Mouse (Mus musculus) cortical plate, adult 2 months (tissue): ENCODE data around the gene Ntm.

ENCODE experiments used
- CTCF ChIP-seq: fragments of 200-500 bp; IDR thresholded peaks from 2 replicates; pipeline ENCODE4 v1.5.1; 2011; ENCODE audit warnings: mild to moderate bottlenecking, control low read depth, low read length; ENCODE audit not compliant: insufficient read depth; ENCODE audit errors: extremely low read depth
- POLR2A ChIP-seq: fragments of 200-500 bp; IDR thresholded peaks from 2 replicates; pipeline ENCODE4 v1.6.1; 2011; ENCODE audit warnings: mild to moderate bottlenecking, low read length, control low read depth; ENCODE audit not compliant: insufficient read depth; ENCODE audit errors: extremely low read depth

DNA sequence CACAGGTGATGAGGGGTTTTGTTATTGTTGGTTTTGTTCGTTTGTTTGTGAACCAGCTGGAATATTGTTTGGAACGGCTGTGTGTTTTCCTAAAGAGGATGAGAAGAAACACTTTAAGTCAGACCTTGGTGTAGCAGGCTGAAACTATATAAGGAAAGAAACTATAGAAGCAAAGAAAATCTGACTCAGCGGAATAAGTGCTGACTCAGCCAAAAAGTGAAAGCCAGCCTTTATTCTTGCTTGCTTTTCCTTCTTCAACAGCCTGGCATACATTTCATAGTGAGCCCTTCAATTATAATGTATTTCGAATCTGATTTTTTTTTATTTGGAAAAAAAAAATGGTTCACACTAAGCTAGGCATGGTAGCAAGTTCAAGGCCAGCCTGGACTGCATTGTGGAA, 186.9 kb downstream of the Ntm start:
- TF ChIP-seq CTCF (no peak), POLR2A (no peak)
